Mouse (Mus musculus): Measurements from ENCODE around the gene Myom1.
A peak's percentile ranks its signal among the peaks of the same experiment; 100 is the strongest.

GRCm38 (mm10) chr17:70979345-70980223 lies 22.8 kb upstream of the Myom1 start:
- TF ChIP-seq POLR2A (IDR thresholded peaks at IDR 0.05; ENCODE audit: borderline replicate concordance, low read depth, low read length) (no peak), CTCF (IDR thresholded peaks at IDR 0.05; ENCODE audit: low read depth, low read length) (0 out of 2 replicates have a peak, but pooled peaks have one; percentile 15)

All from bone marrow macrophage, adult 2 months (primary cell).